Mouse (Mus musculus) liver, embryonic 14.5 days (tissue): ENCODE data around the gene Kank2. TPM values are rescaled to one million over a fixed set of nuclear protein-coding genes. Genes with fewer than 3 reads are reported as not detected.

Experiments used
- ATAC-seq: fragments of 200-750 bp; cut with Nextera tagmentation; 2 replicates; pipeline ENCODE4 v1.8.0; 2017; ENCODE audit warnings: moderate number of reproducible peaks, mild to moderate bottlenecking, moderate library complexity; ENCODE audit not compliant: insufficient read depth
- DNase-seq, 3 experiments: peaks; one replicate each; pipeline ENCODE4 v3.0.0-alpha.2; 2012 to 2013; ENCODE audit warnings: low read depth in 3 of 3, low spot score in 3 of 3
- H3K27ac ChIP-seq: fragments of 300-500 bp; sonication (generic); 2 replicates; pipeline ENCODE4 v1.5.1; 2014; ENCODE audit warnings: moderate library complexity, mild to moderate bottlenecking, control low read depth, inconsistent platforms
- H3K27me3 ChIP-seq: fragments of 300-500 bp; sonication (generic); 2 replicates; pipeline ENCODE4 v1.6.1; 2014; ENCODE audit warnings: mild to moderate bottlenecking, low read length, moderate library complexity; ENCODE audit not compliant: control insufficient read depth, insufficient read depth
- H3K36me3 ChIP-seq: fragments of 300-500 bp; sonication (generic); replicated peaks from 2 replicates; pipeline ENCODE4 v1.6.1; 2014; ENCODE audit warnings: low read depth; ENCODE audit not compliant: control insufficient read depth, insufficient read depth
- H3K4me1 ChIP-seq, 2 experiments: fragments of 200-500 bp in 1 of 2; fragments of 300-500 bp in 1 of 2; sonication (generic) in 1 of 2; replicated peaks; 2 replicates each; pipeline ENCODE4 v1.6.1; 2012 to 2014; ENCODE audit warnings: antibody characterized with exemption in 1 of 2, inconsistent platforms in 1 of 2, low read length in 1 of 2; ENCODE audit not compliant: control insufficient read depth in 2 of 2, insufficient read depth in 2 of 2
- H3K4me2 ChIP-seq: fragments of 300-500 bp; sonication (generic); 2 replicates; pipeline ENCODE4 v1.6.1; 2014; ENCODE audit warnings: low read depth, mild to moderate bottlenecking, control low read depth, moderate library complexity
- H3K4me3 ChIP-seq, 2 experiments: fragments of 200-500 bp in 1 of 2; fragments of 300-500 bp in 1 of 2; sonication (generic) in 1 of 2; 2 replicates each; pipeline ENCODE4 v1.5.1; 2012 to 2014; ENCODE audit warnings: low read depth in 2 of 2, low read length in 2 of 2, mild to moderate bottlenecking in 2 of 2, control low read depth in 1 of 2, inconsistent platforms in 1 of 2, moderate library complexity in 1 of 2; ENCODE audit not compliant: insufficient read depth in 1 of 2
- H3K9ac ChIP-seq: fragments of 300-500 bp; sonication (generic); replicated peaks from 2 replicates; pipeline ENCODE4 v1.6.1; 2014; ENCODE audit warnings: mild to moderate bottlenecking, control low read depth, moderate library complexity
- H3K9me3 ChIP-seq: fragments of 300-500 bp; sonication (generic); 2 replicates; pipeline ENCODE4 v1.6.1; 2016; ENCODE audit warnings: low read length, mixed read lengths; ENCODE audit not compliant: control insufficient read depth
- CTCF ChIP-seq: IDR thresholded peaks from 2 replicates; pipeline ENCODE4 v1.5.1; 2016; ENCODE audit warnings: antibody characterized with exemption, low read depth, control low read depth
- EP300 ChIP-seq: IDR thresholded peaks from 2 replicates; pipeline ENCODE4 v1.6.1; 2016; ENCODE audit warnings: antibody characterized with exemption, low read depth
- WGBS: fragments of 180-500 bp; shearing (Covaris S2); extraction: QIAGEN DNeasy Blood & Tissue Kit; methylation state at CpG from one replicate; pipeline ENCODE4 v1.1.7; 2014; ENCODE audit not compliant: insufficient replicate concordance; 5-methylcytosine and 5-hydroxymethylcytosine counted together
- polyA plus RNA-seq, 2 experiments: library from polyadenylated mRNA; depleted of rRNA in 1 of 2; stranded (reverse) in 1 of 2; unstranded in 1 of 2; fragments of >200 nt; fragmentation: Nextera tagmentation in 1 of 2; extraction: Ambion mirVana in 1 of 2; gene quantifications; 2 replicates each; pipeline versions ENCODE4 v1.2.1 to v1.2.3; 2012 to 2014

The Kank2 gene
- polyA plus RNA-seq, 2 experiments = 1.2 to 3.9 TPM

DNA sequence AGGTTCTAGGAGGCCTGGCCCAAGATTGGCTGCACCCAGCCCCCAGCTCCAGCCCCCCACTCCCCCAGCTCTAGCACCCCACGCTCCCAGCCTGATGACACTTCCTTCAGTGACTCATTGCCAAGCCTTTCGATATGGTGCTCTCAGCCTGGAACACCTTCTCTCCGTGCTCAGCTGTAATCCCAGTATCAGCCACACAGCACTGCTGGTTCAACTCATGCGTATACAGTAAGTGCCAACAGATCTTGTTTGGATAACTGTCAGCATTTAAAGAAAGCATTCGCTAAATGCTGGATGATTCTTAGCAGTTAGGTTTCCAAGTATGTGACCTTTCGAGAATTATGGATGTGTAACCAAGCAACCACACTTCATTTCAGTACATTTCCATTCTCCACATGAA lies 44.5 kb upstream of the Kank2 start:
- Histone ChIP-seq H3K9me3 (no peaks in the 10 kb centered on the region), H3K4me1 (0 out of 4 replicates have a peak, but pooled peaks cover 0 to 4% of the 10 kb centered on the region in 2 experiments), H3K9ac (no peak overlapping the region), H3K27me3 (no peaks in the 10 kb centered on the region), H3K4me2 (no peak overlapping the region), H3K4me3 (no peak overlapping the region), H3K27ac (no peak overlapping the region), H3K36me3 (no peaks in the 10 kb centered on the region)
- 61% methylated on average over 6 of the region's 6 CpGs for WGBS
- TF ChIP-seq EP300 (no peak), CTCF (no peak)
- no peak for ATAC-seq
- no peak for DNase-seq

DNA sequence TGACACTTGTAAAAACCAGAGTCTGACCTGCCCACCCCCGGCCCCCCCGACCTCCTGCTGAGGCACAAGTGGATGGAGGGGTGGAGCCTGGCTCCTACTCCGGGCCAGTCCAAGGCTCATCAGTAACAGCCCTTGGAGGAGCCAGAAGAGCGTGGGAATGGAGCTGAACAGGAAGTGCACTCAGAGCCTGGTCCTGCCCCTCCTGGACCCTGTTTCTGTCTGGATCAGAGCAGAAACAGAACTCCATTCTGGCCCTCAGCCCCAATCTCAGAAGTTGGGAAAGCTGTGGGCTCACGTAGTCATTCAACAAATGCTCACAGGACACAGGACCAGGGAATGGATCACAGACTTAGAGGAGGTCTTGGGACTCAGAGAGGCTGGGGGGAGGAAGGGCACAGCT lies 43.8 kb upstream of the Kank2 start:
- WGBS = 47% methylated on average over 5 of the region's 5 CpGs
- no peak for ATAC-seq
- H3K27ac ChIP-seq = no peak overlapping the region

DNA sequence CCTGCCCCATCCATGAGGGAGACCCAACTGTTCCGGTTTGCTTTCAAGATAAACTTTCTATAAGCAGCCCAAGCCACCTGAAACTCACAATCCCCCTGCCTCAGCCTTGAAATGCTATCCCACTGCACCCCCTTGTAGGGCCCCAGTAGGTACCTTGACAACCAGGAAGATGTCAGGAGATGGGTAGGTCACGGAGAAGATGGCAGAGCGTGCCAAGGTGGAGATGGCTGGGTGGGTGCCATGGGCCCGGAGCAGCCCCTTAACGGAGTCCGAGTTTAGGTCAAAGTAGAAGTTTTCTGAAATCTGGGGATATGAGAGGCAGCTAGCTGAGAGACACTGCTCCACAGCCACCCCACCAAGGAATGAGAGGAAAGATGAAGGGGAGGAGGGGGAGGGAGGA lies 42.8 kb upstream of the Kank2 start:
- ATAC-seq (no peak), DNase-seq (no peak)
- TF ChIP-seq EP300 (no peak), CTCF (no peak)
- H3K4me1 ChIP-seq = no peaks in the 10 kb centered on the region
- H3K4me3 ChIP-seq = no peak overlapping the region
- no peaks in the 10 kb centered on the region for H3K27me3 ChIP-seq
- H3K27ac ChIP-seq = no peak overlapping the region
- H3K9me3 ChIP-seq = no peaks in the 10 kb centered on the region
- no peak overlapping the region for H3K4me2 ChIP-seq
- no peaks in the 10 kb centered on the region for H3K36me3 ChIP-seq
- no peak overlapping the region for H3K9ac ChIP-seq
- WGBS = 78% methylated on average over 6 of the region's 6 CpGs

More for the DNA sequence above, 43.8 kb upstream of the Kank2 start:
- Histone ChIP-seq H3K9me3 (no peaks in the 10 kb centered on the region), H3K4me1 (0 out of 4 replicates have a peak, but pooled peaks cover 0 to under 1% of the 10 kb centered on the region in 2 experiments), H3K9ac (no peak overlapping the region), H3K4me3 (no peak overlapping the region), H3K27me3 (no peaks in the 10 kb centered on the region), H3K36me3 (no peaks in the 10 kb centered on the region), H3K4me2 (no peak overlapping the region)
- TF ChIP-seq EP300 (no peak), CTCF (no peak)
- no peak for DNase-seq

DNA sequence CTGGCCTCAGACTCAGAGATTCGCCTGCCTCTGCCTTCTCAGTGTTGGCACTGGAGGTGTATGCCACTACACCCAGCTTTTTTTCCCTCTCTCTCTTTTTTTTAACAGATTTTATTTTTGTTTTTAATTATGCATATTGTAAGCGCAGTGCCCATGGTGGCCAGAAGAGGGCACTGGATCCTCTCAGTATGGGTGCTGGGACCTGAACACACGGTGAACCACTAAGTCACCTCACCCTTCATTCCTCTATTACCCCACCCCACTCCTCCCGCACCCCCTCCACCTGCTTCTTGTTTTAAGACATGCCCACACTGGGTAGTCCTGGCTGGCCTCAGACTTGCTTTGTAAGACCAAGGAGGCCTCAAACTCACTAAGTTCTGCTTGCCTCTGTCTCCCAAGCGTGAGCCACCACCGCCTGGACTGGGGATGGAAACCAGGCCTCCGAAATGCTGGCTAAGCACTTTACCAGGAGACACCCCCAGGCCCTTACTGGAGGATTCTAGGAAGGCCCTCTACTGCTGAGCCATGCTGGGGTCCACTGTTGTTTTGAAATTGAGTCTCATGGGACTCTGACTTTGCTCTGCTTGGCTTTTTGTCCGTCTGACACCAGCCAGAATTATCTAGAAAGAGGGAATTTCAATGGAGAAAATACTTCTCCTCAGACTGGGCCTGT lies 41.7 kb upstream of the Kank2 start:
- no peak for ATAC-seq

DNA sequence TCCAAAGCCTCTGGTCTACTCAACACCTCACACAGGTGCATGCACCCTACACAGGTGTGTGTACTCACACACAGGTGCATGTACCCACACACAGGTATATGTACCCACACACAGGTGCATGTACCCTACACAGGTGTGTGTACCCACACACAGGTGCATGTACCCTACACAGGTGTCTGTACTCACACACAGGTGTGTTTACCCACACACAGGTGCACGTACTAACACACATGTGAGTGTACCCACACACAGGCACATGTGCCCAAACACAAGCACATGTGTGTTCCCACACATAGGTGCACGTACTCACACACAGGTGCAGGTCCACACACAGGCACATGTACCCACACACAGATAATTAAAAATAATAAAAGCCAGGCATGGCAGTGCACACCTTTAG lies 39.1 kb upstream of the Kank2 start:
- WGBS = 69% methylated on average over 2 of the region's 2 CpGs
- no peaks in the 10 kb centered on the region for H3K9me3 ChIP-seq
- DNase-seq (no peak), ATAC-seq (no peak)
- no peak overlapping the region for H3K27ac ChIP-seq
- no peaks in the 10 kb centered on the region for H3K36me3 ChIP-seq
- no peak overlapping the region for H3K4me2 ChIP-seq
- no peak overlapping the region for H3K9ac ChIP-seq
- H3K27me3 ChIP-seq = no peaks in the 10 kb centered on the region
- H3K4me1 ChIP-seq = peaks cover 0 to 5% of the 10 kb centered on the region in 2 experiments; a peak in 1 of 4 replicates
- H3K4me3 ChIP-seq = no peak overlapping the region
- TF ChIP-seq EP300 (no peak), CTCF (no peak)

More for the DNA sequence above, 41.7 kb upstream of the Kank2 start:
- no peaks in the 10 kb centered on the region for H3K9me3 ChIP-seq
- no peaks in the 10 kb centered on the region for H3K36me3 ChIP-seq
- DNase-seq = peak in 1 of 3 experiments; percentile 27
- H3K27ac ChIP-seq = no peak overlapping the region
- H3K4me2 ChIP-seq = no peak overlapping the region
- H3K27me3 ChIP-seq = no peaks in the 10 kb centered on the region
- no peak overlapping the region for H3K9ac ChIP-seq
- no peaks in the 10 kb centered on the region for H3K4me1 ChIP-seq
- WGBS = 45% methylated on average over 8 of the region's 8 CpGs
- TF ChIP-seq CTCF (peak; percentile 79), EP300 (no peak)
- no peak overlapping the region for H3K4me3 ChIP-seq
